Mouse (Mus musculus) lung, postnatal 0 days (tissue): ENCODE measurements around the gene Ddx19a.

Experiments
- CTCF ChIP-seq: IDR thresholded peaks from 2 replicates; pipeline ENCODE4 v1.5.1; 2016; ENCODE audit warnings: antibody characterized with exemption, mild to moderate bottlenecking
- EP300 ChIP-seq: IDR thresholded peaks from 2 replicates; pipeline ENCODE4 v1.6.1; 2016; ENCODE audit warnings: antibody characterized with exemption, mild to moderate bottlenecking, control low read depth

DNA sequence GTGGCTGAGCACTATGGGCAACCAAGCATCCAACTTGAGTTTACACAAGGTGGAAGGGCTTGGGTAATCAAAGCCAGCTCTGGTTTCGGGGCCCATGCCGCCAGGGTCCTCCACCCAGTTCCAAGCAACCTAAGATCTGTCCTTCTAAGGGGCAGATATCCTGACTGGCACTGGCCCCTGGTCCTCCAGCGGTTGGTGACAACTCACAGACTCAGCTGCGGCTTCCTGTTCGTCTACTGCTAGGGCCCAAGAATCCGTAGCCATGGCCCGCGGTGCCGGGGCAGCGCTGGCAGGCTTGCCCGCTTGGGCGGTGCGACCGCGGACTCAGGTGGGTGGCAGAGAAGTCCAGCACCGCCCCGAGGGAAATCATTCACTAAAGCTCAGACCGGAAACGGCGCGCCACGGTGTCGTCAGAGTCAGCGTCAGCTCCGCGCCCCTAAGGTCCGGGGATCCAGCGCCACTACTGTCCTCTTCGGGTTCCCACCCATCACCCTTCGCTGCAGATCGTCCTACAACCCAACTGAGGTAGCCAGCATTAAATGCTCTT lies 29.9 kb upstream of the Ddx19a start:
- TF ChIP-seq CTCF (no peak), EP300 (no peak)
